Mouse (Mus musculus) G1E (cell line): ENCODE measurements around the gene Cxcr5. TPM values are rescaled to one million over a fixed set of nuclear protein-coding genes. Genes with fewer than 3 reads are reported as not detected.

Experiments used
- ATAC-seq: 2 replicates; pipeline ENCODE4 v1.8.0; 2016; ENCODE audit warnings: mild to moderate bottlenecking; ENCODE audit not compliant: insufficient number of reproducible peaks, poor library complexity, low FRiP score, severe bottlenecking; ENCODE audit errors: extremely low read depth
- DNase-seq: peaks from one replicate; pipeline ENCODE4 v3.0.0; 2012; ENCODE audit warnings: low spot score
- H3K27me3 ChIP-seq: 2 replicates; pipeline ENCODE4 v1.6.1; 2012; ENCODE audit warnings: mild to moderate bottlenecking, low read length, inconsistent platforms; ENCODE audit not compliant: insufficient read depth
- H3K36me3 ChIP-seq: replicated peaks from 2 replicates; pipeline ENCODE3; 2012; ENCODE audit warnings: mild to moderate bottlenecking, inconsistent platforms
- H3K4me1 ChIP-seq: 2 replicates; pipeline ENCODE4 v1.6.1; 2012; ENCODE audit warnings: low read depth, low read length, inconsistent platforms, mixed read lengths; ENCODE audit not compliant: insufficient read depth
- H3K4me3 ChIP-seq: 2 replicates; pipeline ENCODE4 v1.5.1; 2012; ENCODE audit warnings: low read depth, mild to moderate bottlenecking, inconsistent platforms, low read length, moderate library complexity, mixed read lengths
- H3K9me3 ChIP-seq: replicated peaks from 2 replicates; pipeline ENCODE4 v1.6.1; 2012; ENCODE audit warnings: inconsistent platforms
- CTCF ChIP-seq: IDR thresholded peaks from 2 replicates; pipeline ENCODE4 v1.5.1; 2012; ENCODE audit warnings: low read depth, low read length, inconsistent platforms, mixed read lengths
- GATA1 ChIP-seq: IDR thresholded peaks from 2 replicates; pipeline ENCODE4 v1.6.1; 2012; ENCODE audit warnings: borderline replicate concordance, low read length, inconsistent platforms, mixed read lengths
- GATA2 ChIP-seq: IDR thresholded peaks from 2 replicates; pipeline ENCODE4 v1.6.1; 2012; ENCODE audit warnings: low read depth, low read length, inconsistent platforms, borderline replicate concordance
- POLR2AphosphoS5 ChIP-seq: IDR thresholded peaks from 2 replicates; pipeline ENCODE4 v1.6.1; 2012; ENCODE audit warnings: low read depth, low read length, inconsistent platforms; ENCODE audit not compliant: insufficient replicate concordance
- TAL1 ChIP-seq: conservative IDR thresholded peaks from 2 replicates; pipeline ENCODE4 v1.6.1; 2012; ENCODE audit warnings: low read depth, low read length, inconsistent platforms, mixed read lengths
- polyA plus RNA-seq: library from polyadenylated mRNA; stranded (reverse); fragments of >175 nt; gene quantifications from 2 replicates; pipeline ENCODE4 v1.2.3, GENCODE M21; 2012
- total RNA-seq, 2 experiments: library from RNA; stranded (forward) in 1 of 2; stranded (reverse) in 1 of 2; fragments of 200-1000 nt in 1 of 2; fragments of >200 nt in 1 of 2; fragmentation: Nextera tagmentation in 1 of 2; gene quantifications; 2 replicates each; pipeline ENCODE4 v1.2.3; 2014 to 2017

The Cxcr5 gene
- total and polyA plus RNA-seq, 3 experiments: 0.22 TPM; not detected in 2

GRCm38 (mm10) chr9:44597742-44598141 is 36.1 kb upstream of the Cxcr5 start:
- no peak overlapping the region for H3K4me3 ChIP-seq
- H3K4me1 ChIP-seq: peaks cover 8% of the 10 kb centered on the region; the same call in 1 of the 2 replicates
- no peak for ATAC-seq

GRCm38 (mm10) chr9:44595537-44595930 is 33.9 kb upstream of the Cxcr5 start:
- peaks cover 7% of the 10 kb centered on the region; the same call in 1 of the 2 replicates for H3K4me1 ChIP-seq
- no peak for ATAC-seq
- H3K9me3 ChIP-seq: 0 out of 2 replicates have a peak, but pooled peaks cover 2% of the 10 kb centered on the region
- DNase-seq: no peak
- peaks cover 7% of the 10 kb centered on the region for H3K27me3 ChIP-seq
- H3K4me3 ChIP-seq: no peak overlapping the region
- H3K36me3 ChIP-seq: peaks cover 9% of the 10 kb centered on the region
- TF ChIP-seq GATA2 (no peak), TAL1 (no peak), GATA1 (no peak), POLR2AphosphoS5 (no peak), CTCF (no peak)

More at GRCm38 (mm10) chr9:44597742-44598141, 36.1 kb upstream of the Cxcr5 start:
- Histone ChIP-seq H3K27me3 (peaks cover 4% of the 10 kb centered on the region; the same call in 1 of the 2 replicates), H3K9me3 (no peaks in the 10 kb centered on the region), H3K36me3 (peaks cover 18% of the 10 kb centered on the region)
- DNase-seq: no peak
- TF ChIP-seq CTCF (no peak), POLR2AphosphoS5 (no peak), GATA1 (no peak), GATA2 (no peak), TAL1 (no peak)

- ATAC-seq (no peak), DNase-seq (no peak)
- H3K4me1 ChIP-seq: peaks cover 7% of the 10 kb centered on the region; the same call in 1 of the 2 replicates
- H3K27me3 ChIP-seq: peaks cover 7% of the 10 kb centered on the region
- H3K36me3 ChIP-seq: peaks cover 8% of the 10 kb centered on the region
- no peak overlapping the region for H3K4me3 ChIP-seq
- TF ChIP-seq GATA1 (no peak), CTCF (no peak), GATA2 (no peak), POLR2AphosphoS5 (no peak), TAL1 (no peak)
- 0 out of 2 replicates have a peak, but pooled peaks cover 2% of the 10 kb centered on the region for H3K9me3 ChIP-seq
Measured at GRCm38 (mm10) chr9:44594901-44595536, 33.3 kb upstream of the Cxcr5 start.

GRCm38 (mm10) chr9:44593886-44594285 is 32.2 kb upstream of the Cxcr5 start:
- Histone ChIP-seq H3K4me3 (no peak overlapping the region), H3K9me3 (0 out of 2 replicates have a peak, but pooled peaks cover 2% of the 10 kb centered on the region), H3K27me3 (peaks cover 7% of the 10 kb centered on the region), H3K36me3 (peaks cover 1% of the 10 kb centered on the region), H3K4me1 (peaks cover 2% of the 10 kb centered on the region; the same call in 1 of the 2 replicates)
- TF ChIP-seq POLR2AphosphoS5: no peak
- TF ChIP-seq TAL1: no peak
- TF ChIP-seq CTCF: no peak
- no peak for TF ChIP-seq GATA2
- no peak for TF ChIP-seq GATA1
- DNase-seq (no peak), ATAC-seq (no peak)

- Histone ChIP-seq H3K9me3 (0 out of 2 replicates have a peak, but pooled peaks cover 2% of the 10 kb centered on the region), H3K4me3 (no peak overlapping the region), H3K27me3 (peaks cover 7% of the 10 kb centered on the region), H3K36me3 (no peaks in the 10 kb centered on the region), H3K4me1 (no peaks in the 10 kb centered on the region)
- ATAC-seq (no peak), DNase-seq (no peak)
- TF ChIP-seq CTCF (no peak), GATA2 (no peak), POLR2AphosphoS5 (no peak), TAL1 (no peak), GATA1 (no peak)
Measured at GRCm38 (mm10) chr9:44593221-44593620, 31.5 kb upstream of the Cxcr5 start.

- Histone ChIP-seq H3K4me3 (no peak overlapping the region), H3K4me1 (no peaks in the 10 kb centered on the region), H3K27me3 (peaks cover 11% of the 10 kb centered on the region), H3K36me3 (no peaks in the 10 kb centered on the region), H3K9me3 (0 out of 2 replicates have a peak, but pooled peaks cover 2% of the 10 kb centered on the region)
- TF ChIP-seq CTCF: no peak
- TF ChIP-seq GATA1: no peak
- no peak for TF ChIP-seq TAL1
- TF ChIP-seq POLR2AphosphoS5: no peak
- no peak for TF ChIP-seq GATA2
- ATAC-seq (no peak), DNase-seq (no peak)
Measured at GRCm38 (mm10) chr9:44591595-44592188, 30.0 kb upstream of the Cxcr5 start.
